Mouse (Mus musculus) embryonic facial prominence, embryonic 15.5 days (tissue): ENCODE data around the gene Ugt2a3. TPM values are rescaled to one million over a fixed set of nuclear protein-coding genes. Genes with fewer than 3 reads are reported as not detected.
"Not testable (repeated sequence)": the region's sequence is repeated elsewhere in the genome, so short reads cannot be mapped to it uniquely, and the experiment has no call there.

Source experiments
- ATAC-seq: fragments of 200-750 bp; cut with Nextera tagmentation; 2 replicates; pipeline ENCODE4 v1.8.0; 2017; ENCODE audit warnings: low read depth, moderate TSS enrichment; ENCODE audit not compliant: insufficient number of reproducible peaks, low FRiP score, low TSS enrichment
- H3K27ac ChIP-seq: fragments of 300-500 bp; sonication (generic); replicated peaks from 2 replicates; pipeline ENCODE4 v1.5.1; 2015; ENCODE audit warnings: mild to moderate bottlenecking, inconsistent platforms
- H3K27me3 ChIP-seq: fragments of 300-500 bp; sonication (generic); 2 replicates; pipeline ENCODE4 v1.6.1; 2015; ENCODE audit warnings: inconsistent platforms
- H3K36me3 ChIP-seq: fragments of 300-500 bp; sonication (generic); 2 replicates; pipeline ENCODE4 v1.6.1; 2015; ENCODE audit warnings: mild to moderate bottlenecking, inconsistent platforms
- H3K4me1 ChIP-seq: fragments of 300-500 bp; sonication (generic); 2 replicates; pipeline ENCODE4 v1.6.1; 2015; ENCODE audit warnings: inconsistent platforms
- H3K4me2 ChIP-seq: fragments of 300-500 bp; sonication (generic); replicated peaks from 2 replicates; pipeline ENCODE4 v1.6.1; 2015; ENCODE audit warnings: mild to moderate bottlenecking, inconsistent platforms
- H3K4me3 ChIP-seq: fragments of 300-500 bp; sonication (generic); replicated peaks from 2 replicates; pipeline ENCODE4 v1.5.1; 2015; ENCODE audit warnings: mild to moderate bottlenecking, inconsistent platforms
- H3K9ac ChIP-seq: fragments of 300-500 bp; sonication (generic); 2 replicates; pipeline ENCODE4 v1.6.1; 2015; ENCODE audit warnings: inconsistent platforms
- H3K9me3 ChIP-seq: fragments of 300-500 bp; sonication (generic); replicated peaks from 2 replicates; pipeline ENCODE4 v1.6.1; 2016; ENCODE audit warnings: inconsistent platforms
- WGBS: fragments of 180-500 bp; shearing (Covaris S2); methylation state at CpG from one replicate; pipeline ENCODE4 v1.1.7; 2015; 5-methylcytosine and 5-hydroxymethylcytosine counted together
- polyA plus RNA-seq: library from polyadenylated mRNA; unstranded; fragments of >200 nt; fragmentation: Nextera tagmentation; extraction: Ambion mirVana; gene quantifications from 2 replicates; pipeline ENCODE4 v1.2.1, GENCODE M21; 2015

Gene Ugt2a3
- polyA plus RNA-seq: not detected in 2 replicates

GRCm38 (mm10) chr5:87336961-87337697, at the start of gene Ugt2a3:
Gene Ugt2a3, minus strand, starts transcription at chr5:87337195.
- H3K9me3 ChIP-seq: no peaks in the 10 kb centered on the region
- H3K4me3 ChIP-seq: no peak within 1 kb of the TSS
- H3K4me2 ChIP-seq: no peak within 1 kb of the TSS
- H3K4me1 ChIP-seq: no peaks in the 10 kb centered on the region
- ATAC-seq: no peak
- H3K27me3 ChIP-seq: no peaks in the 10 kb centered on the region
- WGBS: 75% methylated on average over 11 of the region's 11 CpGs
- no peak within 1 kb of the TSS for H3K9ac ChIP-seq
- H3K36me3 ChIP-seq: no peaks in the 10 kb centered on the region
- no peak within 1 kb of the TSS for H3K27ac ChIP-seq

- Histone ChIP-seq H3K4me2 (no peak overlapping the region), H3K27ac (no peak overlapping the region), H3K27me3 (no peaks in the 10 kb centered on the region), H3K4me1 (no peaks in the 10 kb centered on the region), H3K4me3 (no peak overlapping the region), H3K36me3 (no peaks in the 10 kb centered on the region), H3K9ac (no peak overlapping the region), H3K9me3 (no peaks in the 10 kb centered on the region)
- no peak for ATAC-seq
- WGBS: 67% methylated on average over 2 of the region's 2 CpGs
These were observed 43.2 kb upstream of the Ugt2a3 start for GRCm38 (mm10) chr5:87380234-87380633.

GRCm38 (mm10) chr5:87379825-87380224, 42.8 kb upstream of the Ugt2a3 start:
- Histone ChIP-seq H3K36me3 (no peaks in the 10 kb centered on the region), H3K4me3 (no peak overlapping the region), H3K4me2 (no peak overlapping the region), H3K27ac (no peak overlapping the region), H3K9me3 (no peaks in the 10 kb centered on the region), H3K9ac (no peak overlapping the region), H3K4me1 (no peaks in the 10 kb centered on the region), H3K27me3 (no peaks in the 10 kb centered on the region)
- no peak for ATAC-seq

GRCm38 (mm10) chr5:87375874-87376383, 38.9 kb upstream of the Ugt2a3 start:
- Histone ChIP-seq H3K4me3 (no peak overlapping the region), H3K27me3 (no peaks in the 10 kb centered on the region), H3K9me3 (no peaks in the 10 kb centered on the region), H3K4me1 (no peaks in the 10 kb centered on the region), H3K9ac (no peak overlapping the region), H3K36me3 (no peaks in the 10 kb centered on the region), H3K4me2 (no peak overlapping the region), H3K27ac (no peak overlapping the region)
- ATAC-seq: no peak
- 88% methylated on average over 3 of the region's 3 CpGs for WGBS

GRCm38 (mm10) chr5:87373502-87373863, 36.5 kb upstream of the Ugt2a3 start:
- 76% methylated on average over 1 of the region's 1 CpGs for WGBS
- Histone ChIP-seq H3K4me2 (no peak overlapping the region), H3K4me1 (no peaks in the 10 kb centered on the region), H3K9ac (no peak overlapping the region), H3K4me3 (no peak overlapping the region), H3K27me3 (no peaks in the 10 kb centered on the region), H3K9me3 (no peaks in the 10 kb centered on the region), H3K27ac (no peak overlapping the region), H3K36me3 (no peaks in the 10 kb centered on the region)
- ATAC-seq: no peak

GRCm38 (mm10) chr5:87372788-87373501, 36.0 kb upstream of the Ugt2a3 start:
- not testable (repeated sequence) for H3K9me3 ChIP-seq, H3K4me2 ChIP-seq, H3K4me1 ChIP-seq, ATAC-seq, H3K27me3 ChIP-seq, H3K9ac ChIP-seq, H3K27ac ChIP-seq, H3K36me3 ChIP-seq, H3K4me3 ChIP-seq
- 66% methylated on average over 4 of the region's 4 CpGs for WGBS

GRCm38 (mm10) chr5:87350350-87350749, 13.4 kb upstream of the Ugt2a3 start:
- ATAC-seq: no peak

GRCm38 (mm10) chr5:87349150-87349549, 12.2 kb upstream of the Ugt2a3 start:
- H3K27ac ChIP-seq, H3K9ac ChIP-seq, H3K4me3 ChIP-seq, ATAC-seq, H3K9me3 ChIP-seq, H3K4me2 ChIP-seq, H3K4me1 ChIP-seq, H3K27me3 ChIP-seq, H3K36me3 ChIP-seq: not testable (repeated sequence)
- 78% methylated on average over 1 of the region's 1 CpGs for WGBS

More at GRCm38 (mm10) chr5:87350350-87350749, 13.4 kb upstream of the Ugt2a3 start:
- 40% methylated on average over 1 of the region's 1 CpGs for WGBS
- no peak overlapping the region for H3K27ac ChIP-seq
- H3K27me3 ChIP-seq: no peaks in the 10 kb centered on the region
- H3K4me3 ChIP-seq: no peak overlapping the region
- no peak overlapping the region for H3K4me2 ChIP-seq
- H3K9me3 ChIP-seq: no peaks in the 10 kb centered on the region
- H3K36me3 ChIP-seq: no peaks in the 10 kb centered on the region
- H3K4me1 ChIP-seq: no peaks in the 10 kb centered on the region
- no peak overlapping the region for H3K9ac ChIP-seq

GRCm38 (mm10) chr5:87347479-87348078, 10.6 kb upstream of the Ugt2a3 start:
- not testable (repeated sequence) for H3K27me3 ChIP-seq, H3K4me2 ChIP-seq, ATAC-seq, H3K36me3 ChIP-seq, H3K9me3 ChIP-seq, H3K4me3 ChIP-seq, H3K27ac ChIP-seq, H3K9ac ChIP-seq, H3K4me1 ChIP-seq
- WGBS: 72% methylated on average over 2 of the region's 2 CpGs

- Histone ChIP-seq H3K9ac (no peak overlapping the region), H3K27me3 (no peaks in the 10 kb centered on the region), H3K4me2 (no peak overlapping the region), H3K4me1 (no peaks in the 10 kb centered on the region), H3K27ac (no peak overlapping the region), H3K36me3 (no peaks in the 10 kb centered on the region), H3K4me3 (no peak overlapping the region), H3K9me3 (no peaks in the 10 kb centered on the region)
- ATAC-seq: no peak
- 87% methylated on average over 5 of the region's 5 CpGs for WGBS
These were observed 3.5 kb upstream of the Ugt2a3 start for GRCm38 (mm10) chr5:87340461-87340860.

- 58% methylated on average over 1 of the region's 1 CpGs for WGBS
- H3K9ac ChIP-seq: no peak overlapping the region
- no peaks in the 10 kb centered on the region for H3K4me1 ChIP-seq
- no peaks in the 10 kb centered on the region for H3K27me3 ChIP-seq
- H3K4me3 ChIP-seq: no peak overlapping the region
- H3K27ac ChIP-seq: no peak overlapping the region
- H3K36me3 ChIP-seq: no peaks in the 10 kb centered on the region
- no peak for ATAC-seq
- H3K9me3 ChIP-seq: no peaks in the 10 kb centered on the region
- no peak overlapping the region for H3K4me2 ChIP-seq
These were observed 1.8 kb downstream of the Ugt2a3 start for GRCm38 (mm10) chr5:87335199-87335598.
